Mouse (Mus musculus) B cell, adult 62 days (primary cell): ENCODE measurements around the gene Slc47a1. TPM values are rescaled to one million over a fixed set of nuclear protein-coding genes. Genes with fewer than 3 reads are reported as not detected.

Experiments used
- total RNA-seq: library from RNA; stranded (reverse); gene quantifications from 4 replicates; pipeline ENCODE4 v1.2.4, GENCODE M21; 2023

The Slc47a1 gene
- not detected in 4 replicates for total RNA-seq

GRCm38 (mm10) chr11:61377881-61378613 is at the start of gene Slc47a1:
Gene Slc47a1 (minus strand): TSS chr11:61378345.

GRCm38 (mm10) chr11:61342505-61343420 is 35.4 kb downstream of the Slc47a1 start, which contains the start of gene Slc47a2:
Gene Slc47a2 (minus strand): TSS chr11:61342860.

Other genes with a start within 250 kb of the Slc47a1 start
- 52.2 to 67.0 TPM (median 61.5 TPM) in 4 replicates for gene Usp22, start 203.3 kb downstream of the Slc47a1 start, total RNA-seq
- not detected in 4 replicates for gene Aldh3a1, start 170.8 kb downstream of the Slc47a1 start, total RNA-seq
- 40.7 to 55.4 TPM (median 52.2 TPM) in 4 replicates for gene Aldh3a2, start 110.9 kb downstream of the Slc47a1 start, total RNA-seq
- gene Slc47a2, start 35.5 kb downstream of the Slc47a1 start, total RNA-seq = not detected in 4 replicates
- gene Rnf112, start 75.8 kb upstream of the Slc47a1 start, total RNA-seq = not detected in 4 replicates
- gene Mfap4, start 107.1 kb upstream of the Slc47a1 start, total RNA-seq = not detected in 4 replicates
- 23.7 to 33.0 TPM (median 27.9 TPM) in 4 replicates for gene Mapk7, start 116.1 kb upstream of the Slc47a1 start, total RNA-seq
- gene B9d1, start 126.8 kb upstream of the Slc47a1 start, total RNA-seq = 3.1 TPM in 1 of 4 replicates, not detected in the others
- gene Epn2, start 201.3 kb upstream of the Slc47a1 start, total RNA-seq = 5.0 to 7.7 TPM (median 7.1 TPM) in 4 replicates